Mouse (Mus musculus) heart, postnatal 25 days (tissue): ENCODE measurements around the gene Osbpl2. TPM values are rescaled to one million over a fixed set of nuclear protein-coding genes. Genes with fewer than 3 reads are reported as not detected.

Experiments used
- DNase-seq: peaks from one replicate; pipeline ENCODE4 v3.0.0; 2022; ENCODE audit warnings: low spot score
- intact Hi-C: fragments of 180-260 bp; cut with DNase I; formaldehyde crosslinking; loops from one replicate; pipeline ENCODE4 v1.15.1; 2025
- total RNA-seq, 2 experiments: library from RNA; stranded (reverse); gene quantifications; 2 replicates each; pipeline ENCODE4 v1.2.3; 2021

Osbpl2 gene
- total RNA-seq = 10 to 100 TPM; 32.3 to 36.4 TPM

GRCm38 (mm10) chr2:180118661-180119438 is at the start of gene Osbpl2:
Gene Osbpl2, plus strand, starts transcription at chr2:180119306.
- peak; percentile 100 for DNase-seq
- intact Hi-C loops = loop anchor here (5.0 kb wide), 1 partner anchor 133 kb away; no protein-coding TSS in a partner anchor

GRCm38 (mm10) chr2:180069770-180070480 is 49.2 kb upstream of the Osbpl2 start:
- no peak for DNase-seq
- intact Hi-C loops = no loop called here

DNA sequence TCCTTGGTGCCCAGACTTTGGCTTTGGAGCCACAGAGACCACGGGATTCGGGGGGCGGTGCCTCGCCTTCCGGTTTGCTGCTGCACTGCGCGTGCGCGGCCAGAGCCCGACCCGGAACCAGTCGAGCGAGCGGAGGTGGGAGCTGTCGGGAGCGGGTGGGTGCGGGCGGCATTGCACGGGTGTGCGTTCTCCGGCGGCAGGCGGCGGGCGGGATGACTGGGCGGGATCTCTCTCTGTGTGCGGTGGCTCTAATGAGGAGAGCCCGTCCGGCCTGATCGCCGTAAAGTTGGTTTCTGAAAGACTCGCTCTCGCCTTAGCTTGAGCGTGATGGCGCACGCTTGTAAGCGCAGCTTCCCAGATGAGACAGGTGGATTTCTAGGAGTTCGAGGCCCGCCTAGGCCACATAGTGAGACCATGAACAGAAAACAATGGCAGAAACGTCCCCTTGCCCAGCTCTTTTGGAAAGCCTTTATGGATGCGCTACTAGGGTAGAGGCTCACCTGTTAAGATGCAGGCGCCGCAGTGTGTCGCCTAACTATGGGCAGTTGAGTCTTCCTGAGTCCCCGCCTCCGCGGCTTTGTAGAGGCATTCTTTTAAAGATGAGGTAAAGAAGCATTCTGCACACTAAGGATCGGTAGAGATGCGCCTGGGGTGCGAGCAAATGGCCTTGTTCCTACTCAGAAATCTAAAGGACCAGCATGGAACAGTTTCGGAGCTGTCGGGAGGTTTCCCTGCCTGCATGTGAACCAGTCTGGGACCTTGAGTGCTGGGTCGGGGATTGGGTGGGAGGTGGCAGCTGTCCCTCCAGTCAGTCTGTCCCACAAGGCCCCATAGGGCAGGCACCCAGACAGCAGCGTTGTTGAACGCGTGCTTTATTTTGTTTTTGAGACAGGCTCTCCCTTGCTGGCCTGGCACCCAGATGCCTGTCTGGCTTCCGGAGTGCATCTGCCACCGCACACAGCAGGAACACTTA is 48.3 kb upstream of the Osbpl2 start, which contains the start of gene Mtg2:
TSS of gene Mtg2 (plus strand) at position 108 of the 973 bp plus-strand sequence.
- intact Hi-C loops = no loop called here
- peak; percentile 89 for DNase-seq

DNA sequence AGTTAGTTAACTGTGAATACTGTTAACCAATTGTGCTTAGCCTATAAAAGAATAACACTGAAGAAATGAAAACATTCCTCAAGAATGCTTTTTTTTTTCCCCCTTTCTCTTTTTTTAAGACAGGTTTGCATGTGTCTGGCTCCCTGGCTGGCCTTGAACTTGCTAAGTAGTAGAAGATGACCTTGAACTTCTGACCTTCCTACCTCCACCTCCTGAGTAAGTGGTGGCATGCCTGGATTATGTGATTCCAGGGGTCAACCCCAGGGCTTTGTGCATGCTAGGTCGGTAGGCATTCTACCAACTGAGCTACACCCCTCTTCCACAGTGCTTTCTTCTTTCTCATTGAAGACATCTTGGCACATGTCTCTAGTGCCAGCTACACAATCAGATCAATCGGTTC is 47.4 kb upstream of the Osbpl2 start:
- intact Hi-C loops = no loop called here

DNA sequence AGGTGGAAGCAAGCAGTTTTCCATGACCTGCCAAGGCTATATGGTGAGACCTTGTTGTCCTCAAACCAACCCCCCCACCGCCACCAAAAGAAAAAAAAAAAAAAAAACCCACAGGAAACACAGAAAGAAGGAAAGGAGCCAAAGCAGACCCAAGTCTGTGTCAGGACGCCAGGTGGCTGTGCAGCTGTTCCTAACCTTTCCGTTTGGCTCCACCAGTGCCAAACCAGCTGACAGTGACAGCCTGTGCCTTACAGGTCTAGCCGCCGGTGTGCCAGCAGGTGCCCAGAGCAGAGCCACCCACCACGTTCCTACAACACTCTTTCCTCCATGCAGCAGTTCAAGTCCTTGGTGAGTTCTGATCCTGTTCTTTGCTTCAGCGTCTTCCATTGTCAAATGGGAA is 46.2 kb upstream of the Osbpl2 start:
- DNase-seq = no peak
- intact Hi-C loops = no loop called here

More for the DNA sequence above, 47.4 kb upstream of the Osbpl2 start:
- DNase-seq = no peak

DNA sequence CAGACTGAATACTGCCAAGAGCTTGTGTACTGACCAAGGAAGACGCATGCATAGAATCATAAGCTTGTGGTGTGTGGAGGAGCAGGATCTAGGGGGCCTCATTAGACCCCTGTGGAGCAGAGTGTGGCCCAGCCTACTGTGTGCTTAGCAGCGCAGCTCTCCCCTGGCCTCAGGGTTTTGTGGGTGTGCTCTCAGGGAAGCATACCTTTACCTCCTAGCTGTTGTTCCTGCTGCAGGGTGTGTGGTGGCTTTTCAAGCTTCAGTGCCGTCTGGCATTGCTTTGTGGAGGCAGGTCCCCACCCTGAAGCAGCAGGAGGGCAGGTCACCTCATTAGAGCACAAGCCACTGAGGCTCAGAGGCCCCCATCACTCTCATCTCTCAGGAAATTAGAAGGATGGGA is 41.5 kb upstream of the Osbpl2 start:
- no peak for DNase-seq
- intact Hi-C loops = no loop called here

DNA sequence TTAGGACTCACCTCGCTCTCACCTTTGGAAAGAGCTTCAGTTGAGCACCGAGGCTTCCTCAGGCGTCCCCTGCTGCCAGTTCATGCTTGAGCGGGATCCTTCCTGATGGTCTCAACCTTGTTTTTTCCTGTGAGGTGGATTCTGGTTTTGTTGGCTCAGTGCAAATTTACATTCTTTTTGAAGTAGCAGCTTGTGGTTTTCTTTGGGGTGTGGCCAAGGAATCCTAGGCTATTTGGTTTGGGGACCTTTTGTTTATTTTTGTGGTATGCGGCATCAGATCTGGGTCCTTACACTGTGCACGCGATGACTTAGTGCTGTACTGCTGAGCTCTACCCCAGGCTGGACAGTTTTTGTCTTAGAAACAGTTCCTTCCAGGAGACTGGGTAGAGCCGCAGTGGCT is 38.4 kb upstream of the Osbpl2 start:
- DNase-seq = no peak
- intact Hi-C loops = no loop called here

DNA sequence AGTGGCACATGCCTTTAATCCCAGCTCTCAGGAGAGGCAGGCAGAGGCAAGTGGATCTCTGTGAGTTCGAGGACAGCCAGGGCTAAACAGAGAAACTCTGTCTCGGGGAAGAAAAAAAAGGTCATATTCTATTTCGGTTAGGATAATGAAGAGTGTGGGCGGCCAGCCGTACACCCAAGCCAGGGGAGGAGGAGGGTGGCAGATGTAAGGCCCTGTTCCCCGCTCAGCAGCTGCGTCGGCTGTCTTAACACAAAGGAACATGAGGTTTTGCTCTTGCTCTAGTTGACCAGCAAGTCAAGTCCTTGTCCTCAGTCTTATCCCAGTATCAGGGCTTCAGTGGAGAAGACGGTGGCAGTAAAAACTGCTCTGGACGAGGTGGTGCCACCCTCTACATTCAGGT is 36.0 kb upstream of the Osbpl2 start:
- intact Hi-C loops = no loop called here

DNA sequence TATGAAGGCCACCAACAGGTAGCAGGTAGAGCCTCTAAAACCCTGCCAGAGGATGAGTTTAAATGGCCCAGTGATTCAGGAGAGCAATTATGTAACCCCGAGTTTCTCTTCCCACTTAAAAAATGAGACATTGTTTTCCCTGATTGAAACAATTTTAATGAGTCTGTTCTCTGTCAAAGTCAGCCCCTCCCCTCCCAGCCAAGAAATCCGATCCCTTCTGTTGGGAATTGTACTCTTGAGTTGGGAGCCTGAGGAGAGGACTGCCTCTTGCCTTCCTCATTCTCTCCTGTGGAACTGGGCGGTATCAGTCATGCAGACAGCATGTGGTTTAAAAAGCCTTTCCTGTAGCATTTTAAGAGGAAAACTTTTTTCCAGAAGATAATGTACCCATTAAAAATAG is 34.5 kb upstream of the Osbpl2 start:
- no peak for DNase-seq
- intact Hi-C loops = no loop called here

More for the DNA sequence above, 36.0 kb upstream of the Osbpl2 start:
- no peak for DNase-seq

DNA sequence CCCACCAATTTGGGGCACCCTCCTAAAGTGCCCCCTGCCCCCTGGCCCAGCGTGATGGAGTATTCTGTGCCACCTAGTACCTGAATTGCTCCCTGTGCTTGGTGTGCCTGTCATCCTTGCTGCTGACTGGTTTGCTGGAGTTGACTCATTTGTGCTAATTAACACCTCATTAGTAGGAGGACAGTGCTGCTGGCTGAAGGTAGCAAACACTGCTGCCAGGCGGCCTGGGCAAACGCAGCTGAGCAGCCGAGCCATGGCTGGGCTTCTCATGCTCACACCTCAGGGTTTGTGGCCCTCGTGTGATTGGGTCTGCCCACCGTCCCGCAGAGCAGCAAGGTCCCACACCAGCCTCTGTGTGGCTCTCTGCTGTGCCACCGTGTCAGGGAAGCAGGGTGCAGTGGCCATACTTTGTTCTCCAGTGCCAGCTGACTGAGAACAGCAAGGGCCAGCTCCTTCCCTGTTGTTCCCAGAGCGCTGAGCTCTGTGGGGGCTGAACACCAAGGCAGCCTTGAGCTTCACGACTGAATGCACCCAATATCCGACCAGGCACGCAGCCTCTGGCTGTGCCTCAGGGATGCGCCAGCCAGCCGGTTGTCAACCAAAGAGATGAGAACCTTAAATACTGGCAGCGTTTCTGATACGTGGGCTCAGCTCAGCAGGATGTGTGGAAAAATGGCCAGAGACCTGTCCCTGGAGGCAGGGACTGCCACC is 33.0 kb upstream of the Osbpl2 start:
- DNase-seq = no peak
- intact Hi-C loops = no loop called here

DNA sequence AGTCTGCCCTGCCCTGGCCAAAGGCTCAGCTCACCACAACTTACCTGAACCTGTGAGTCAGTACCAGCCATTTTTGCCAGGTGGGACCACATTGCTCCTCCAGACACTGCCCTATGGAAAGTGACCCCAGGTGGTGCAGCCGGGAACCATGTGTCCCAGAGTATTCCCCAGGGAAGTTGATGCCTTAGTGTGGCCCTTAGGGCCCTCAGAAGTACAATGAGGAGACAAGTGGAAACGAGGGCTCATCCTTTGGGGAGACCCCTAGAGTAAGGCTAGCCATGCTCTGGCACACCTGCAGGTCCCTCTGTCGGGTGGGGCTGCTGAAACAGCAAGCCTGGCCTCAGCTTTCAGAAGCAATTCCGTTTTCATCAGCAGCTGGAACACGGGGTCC is 32.5 kb upstream of the Osbpl2 start:
- intact Hi-C loops = no loop called here
- no peak for DNase-seq

DNA sequence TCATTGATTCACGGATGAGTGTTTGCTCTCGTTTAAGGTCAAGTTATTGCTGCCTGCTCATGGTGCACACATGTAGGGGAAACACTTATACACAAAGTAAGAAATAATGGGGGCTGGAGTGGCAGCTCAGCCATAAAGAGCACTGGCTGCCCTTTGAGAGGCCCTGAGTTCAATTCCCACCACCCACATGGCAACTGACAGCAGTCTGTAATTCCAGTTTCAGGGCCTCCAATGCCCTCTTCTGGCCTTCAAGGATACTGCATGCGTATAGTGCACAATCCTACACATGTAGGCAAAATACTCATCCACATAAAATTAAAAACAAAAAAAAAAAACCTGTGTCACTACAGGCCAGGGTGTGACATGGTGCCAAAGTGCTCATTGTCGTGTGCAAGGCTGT is 31.6 kb upstream of the Osbpl2 start:
- no peak for DNase-seq
- intact Hi-C loops = no loop called here

- DNase-seq = no peak
- intact Hi-C loops = no loop called here
Measured at GRCm38 (mm10) chr2:180090285-180090684, 28.8 kb upstream of the Osbpl2 start.

DNA sequence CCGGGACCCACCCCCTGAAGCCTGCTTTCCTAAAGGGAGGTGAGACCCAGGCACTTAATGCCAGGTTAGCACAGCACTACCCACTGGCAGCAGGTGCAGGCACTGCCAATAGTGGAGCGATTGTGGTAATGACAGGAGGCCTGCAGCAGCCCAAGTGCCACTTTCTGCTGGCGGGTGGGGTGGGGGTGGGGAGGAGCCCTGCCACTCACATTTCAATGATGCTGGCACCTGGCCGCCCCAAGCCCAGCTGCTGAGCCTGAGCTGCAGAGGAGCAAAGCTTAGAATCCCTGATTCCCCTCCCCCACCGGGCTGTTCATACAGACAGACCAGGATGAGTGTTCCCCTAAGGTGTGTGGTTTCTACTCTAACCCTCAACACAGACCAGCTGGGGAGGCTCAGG is 23.4 kb upstream of the Osbpl2 start:
- intact Hi-C loops = no loop called here
- no peak for DNase-seq

DNA sequence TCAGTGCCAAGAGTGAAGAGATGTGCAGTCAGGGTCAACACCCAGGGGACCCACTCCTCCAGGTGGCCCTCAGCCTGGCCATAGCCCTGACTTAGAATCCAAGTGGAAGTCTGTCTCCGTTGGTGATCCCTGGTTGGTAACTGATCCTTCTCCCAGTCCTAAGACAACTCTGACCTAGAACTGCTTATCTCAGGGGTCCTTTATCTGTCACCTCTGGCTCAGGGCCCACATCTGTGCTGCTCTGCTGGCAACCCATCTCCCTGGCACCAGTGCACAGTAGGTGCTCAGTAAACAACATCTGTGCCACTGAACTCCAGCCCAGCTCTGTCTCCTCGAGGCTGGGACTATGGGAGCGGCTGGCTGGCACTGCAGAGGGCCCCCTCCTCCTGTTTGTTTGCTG is 21.5 kb upstream of the Osbpl2 start:
- intact Hi-C loops = no loop called here
- DNase-seq = no peak

GRCm38 (mm10) chr2:180098167-180098566 is 20.9 kb upstream of the Osbpl2 start:
- intact Hi-C loops = no loop called here
- DNase-seq = no peak

- no peak for DNase-seq
- intact Hi-C loops = no loop called here
Measured at GRCm38 (mm10) chr2:180099529-180099928, 19.6 kb upstream of the Osbpl2 start.

- intact Hi-C loops = no loop called here
Measured at GRCm38 (mm10) chr2:180103151-180103977, 15.7 kb upstream of the Osbpl2 start.

More at GRCm38 (mm10) chr2:180103151-180103977, 15.7 kb upstream of the Osbpl2 start:
- no peak for DNase-seq
